Mouse (Mus musculus) stomach, postnatal 0 days (tissue): ENCODE measurements at regions not wholly inside any gene's neighbourhood (a gene's known extent, or its start where the extent isn't known, plus 50 kb on each side); places are given as distances from the start of the nearest gene placed in this dataset.

Experiments
- ATAC-seq: fragments of 200-750 bp; cut with Nextera tagmentation; 2 replicates; pipeline ENCODE4 v1.8.0; 2017; ENCODE audit not compliant: low FRiP score, low TSS enrichment
- DNase-seq: peaks from one replicate; pipeline ENCODE4 v3.0.0-alpha.2; 2016; ENCODE audit warnings: low spot score
- H3K27ac ChIP-seq: fragments of 300-500 bp; sonication (generic); replicated peaks from 2 replicates; pipeline ENCODE4 v1.5.1; 2014; ENCODE audit warnings: mild to moderate bottlenecking, control low read depth
- H3K27me3 ChIP-seq: fragments of 300-500 bp; sonication (generic); 2 replicates; pipeline ENCODE4 v1.6.1; 2014; ENCODE audit warnings: low read length; ENCODE audit not compliant: control insufficient read depth, insufficient read depth
- H3K36me3 ChIP-seq: fragments of 300-500 bp; sonication (generic); 2 replicates; pipeline ENCODE4 v1.6.1; 2014; ENCODE audit warnings: low read length, mixed read lengths; ENCODE audit not compliant: control insufficient read depth, insufficient read depth
- H3K4me1 ChIP-seq: fragments of 300-500 bp; sonication (generic); replicated peaks from 2 replicates; pipeline ENCODE4 v1.6.1; 2014; ENCODE audit warnings: antibody characterized with exemption; ENCODE audit not compliant: control insufficient read depth, insufficient read depth
- H3K4me2 ChIP-seq: fragments of 300-500 bp; sonication (generic); replicated peaks from 2 replicates; pipeline ENCODE4 v1.6.1; 2014; ENCODE audit warnings: low read depth, mild to moderate bottlenecking, control low read depth, moderate library complexity
- H3K4me3 ChIP-seq: fragments of 300-500 bp; sonication (generic); 2 replicates; pipeline ENCODE4 v1.5.1; 2014; ENCODE audit warnings: low read depth, low read length, control low read depth
- H3K9ac ChIP-seq: fragments of 300-500 bp; sonication (generic); 2 replicates; pipeline ENCODE4 v1.6.1; 2014; ENCODE audit warnings: mild to moderate bottlenecking, low read length, control low read depth, mixed read lengths
- H3K9me3 ChIP-seq: fragments of 300-500 bp; sonication (generic); 2 replicates; pipeline ENCODE4 v1.6.1; 2016; ENCODE audit warnings: low read length; ENCODE audit not compliant: control insufficient read depth
- CTCF ChIP-seq: IDR thresholded peaks from 2 replicates; pipeline ENCODE4 v1.5.1; 2016; ENCODE audit warnings: antibody characterized with exemption, low read depth, mild to moderate bottlenecking, moderate library complexity
- EP300 ChIP-seq: optimal IDR thresholded peaks from 2 replicates; pipeline ENCODE3; 2016; ENCODE audit warnings: antibody characterized with exemption
- WGBS: fragments of 180-500 bp; shearing (Covaris S2); extraction: QIAGEN DNeasy Blood & Tissue Kit; methylation state at CpG from one replicate; pipeline ENCODE4 v1.1.7; 2014; 5-methylcytosine and 5-hydroxymethylcytosine counted together

- Histone ChIP-seq H3K4me1 (no peaks in the 10 kb centered on the region), H3K36me3 (no peaks in the 10 kb centered on the region), H3K4me2 (no peak overlapping the region), H3K27ac (no peak overlapping the region), H3K9ac (no peak overlapping the region), H3K27me3 (no peaks in the 10 kb centered on the region), H3K4me3 (no peak overlapping the region), H3K9me3 (no peaks in the 10 kb centered on the region)
- no peak for DNase-seq
- WGBS: 82% methylated on average over 5 of the region's 5 CpGs
- ATAC-seq: no peak
- TF ChIP-seq CTCF (no peak), EP300 (no peak)
These were observed 96.6 kb downstream of the 4931417E11Rik start for GRCm38 (mm10) chr6:73372901-73373300.

- 89% methylated on average over 5 of the region's 5 CpGs for WGBS
These were observed 97.6 kb downstream of the 4931417E11Rik start for GRCm38 (mm10) chr6:73371866-73372265.

GRCm38 (mm10) chr6:73370901-73371300 is 98.6 kb downstream of the 4931417E11Rik start:
- WGBS: 89% methylated on average over 4 of the region's 4 CpGs
- Histone ChIP-seq H3K36me3 (no peaks in the 10 kb centered on the region), H3K4me2 (no peak overlapping the region), H3K27ac (no peak overlapping the region), H3K27me3 (no peaks in the 10 kb centered on the region), H3K9me3 (no peaks in the 10 kb centered on the region), H3K4me3 (no peak overlapping the region), H3K4me1 (no peaks in the 10 kb centered on the region), H3K9ac (no peak overlapping the region)
- DNase-seq (no peak), ATAC-seq (no peak)
- TF ChIP-seq EP300 (no peak), CTCF (no peak)

More at GRCm38 (mm10) chr6:73371866-73372265, 97.6 kb downstream of the 4931417E11Rik start:
- Histone ChIP-seq H3K9ac (no peak overlapping the region), H3K4me3 (no peak overlapping the region), H3K27me3 (no peaks in the 10 kb centered on the region), H3K4me1 (no peaks in the 10 kb centered on the region), H3K4me2 (no peak overlapping the region), H3K36me3 (no peaks in the 10 kb centered on the region), H3K27ac (no peak overlapping the region), H3K9me3 (no peaks in the 10 kb centered on the region)
- TF ChIP-seq EP300 (no peak), CTCF (no peak)
- DNase-seq (no peak), ATAC-seq (no peak)

GRCm38 (mm10) chr6:73368836-73369141 is 100.7 kb downstream of the 4931417E11Rik start:
- Histone ChIP-seq H3K4me2 (peak overlapping the region; percentile 26; the same call in 1 of the 2 replicates), H3K4me3 (no peak overlapping the region), H3K9me3 (no peaks in the 10 kb centered on the region), H3K27me3 (no peaks in the 10 kb centered on the region), H3K4me1 (no peaks in the 10 kb centered on the region), H3K36me3 (no peaks in the 10 kb centered on the region), H3K9ac (no peak overlapping the region), H3K27ac (no peak overlapping the region)
- DNase-seq (no peak), ATAC-seq (no peak)
- WGBS: 14% methylated on average over 6 of the region's 6 CpGs
- no peak for TF ChIP-seq EP300
- no peak for TF ChIP-seq CTCF

- no peaks in the 10 kb centered on the region for H3K36me3 ChIP-seq
- H3K4me1 ChIP-seq: no peaks in the 10 kb centered on the region
- DNase-seq: peak; percentile 19
- ATAC-seq: peak; percentile 88
- H3K27ac ChIP-seq: no peak overlapping the region
- no peak overlapping the region for H3K9ac ChIP-seq
- WGBS: 4% methylated on average over 21 of the region's 21 CpGs
- no peaks in the 10 kb centered on the region for H3K27me3 ChIP-seq
- no peaks in the 10 kb centered on the region for H3K9me3 ChIP-seq
- H3K4me3 ChIP-seq: peak overlapping the region; percentile 5
- H3K4me2 ChIP-seq: peak overlapping the region; percentile 26
- no peak for TF ChIP-seq EP300
- TF ChIP-seq CTCF: no peak
These were observed 101.2 kb downstream of the 4931417E11Rik start for GRCm38 (mm10) chr6:73368047-73368835.

GRCm38 (mm10) chr6:73367616-73368015 is 101.9 kb downstream of the 4931417E11Rik start:
- TF ChIP-seq CTCF: peak; percentile 98
- TF ChIP-seq EP300: no peak
- peak overlapping the region; percentile 26 for H3K4me2 ChIP-seq
- no peak overlapping the region for H3K9ac ChIP-seq
- peak; percentile 87 for ATAC-seq
- H3K4me3 ChIP-seq: peak overlapping the region; percentile 5
- no peaks in the 10 kb centered on the region for H3K27me3 ChIP-seq
- no peak overlapping the region for H3K27ac ChIP-seq
- no peaks in the 10 kb centered on the region for H3K9me3 ChIP-seq
- 3% methylated on average over 5 of the region's 5 CpGs for WGBS
- no peaks in the 10 kb centered on the region for H3K36me3 ChIP-seq
- DNase-seq: peak; percentile 76
- no peaks in the 10 kb centered on the region for H3K4me1 ChIP-seq
